Mouse (Mus musculus) kidney, postnatal 25 days (tissue): ENCODE data around the gene 1700030J22Rik.
A peak's percentile ranks its signal among the peaks of the same experiment; 100 is the strongest.

Source experiments
- DNase-seq, 2 experiments: peaks; one replicate each; pipeline ENCODE4 v3.0.0; 2021; ENCODE audit warnings: mixed read lengths in 2 of 2

1700030J22Rik gene

DNA sequence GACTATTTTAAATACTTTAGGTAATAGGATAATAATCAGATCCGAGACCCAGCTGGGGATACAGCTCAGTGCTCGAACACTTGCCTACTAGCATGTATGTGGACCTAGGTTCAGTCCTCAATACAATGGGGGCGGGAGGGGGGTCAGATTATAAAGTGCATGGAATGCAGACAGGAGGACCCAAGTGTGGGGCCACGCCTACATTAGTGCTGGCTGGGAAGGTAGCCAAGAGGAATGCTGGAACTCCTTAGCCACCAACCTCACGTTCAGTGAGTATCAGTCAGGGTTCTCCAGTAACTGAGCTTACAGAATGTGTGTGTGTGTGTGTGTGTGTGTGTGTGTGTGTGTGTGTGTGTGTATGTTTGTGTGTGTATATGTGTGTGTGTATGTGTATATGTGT lies 27.4 kb downstream of the 1700030J22Rik start:
- peak; percentile 60 to 65 for DNase-seq

DNA sequence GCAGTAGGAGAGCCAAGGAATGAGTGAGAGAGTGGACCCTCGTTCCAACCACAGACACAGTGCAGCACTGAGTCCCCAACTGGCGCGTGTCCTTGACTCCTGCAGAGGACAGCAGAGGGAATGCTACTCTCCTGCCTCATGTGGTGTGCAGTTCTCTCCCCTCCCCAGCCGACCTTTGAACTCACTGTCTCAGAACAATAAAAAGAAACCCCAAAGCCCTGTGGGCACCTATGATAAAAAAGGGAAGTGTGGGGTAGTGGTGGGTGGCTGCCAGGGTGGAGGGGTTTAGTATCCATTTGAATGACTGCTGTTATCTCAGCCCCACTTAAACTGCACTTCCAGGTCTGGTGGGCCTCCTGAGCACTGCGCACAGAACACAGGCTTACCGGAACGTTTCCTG lies 31.2 kb downstream of the 1700030J22Rik start:
- DNase-seq: no peak

DNA sequence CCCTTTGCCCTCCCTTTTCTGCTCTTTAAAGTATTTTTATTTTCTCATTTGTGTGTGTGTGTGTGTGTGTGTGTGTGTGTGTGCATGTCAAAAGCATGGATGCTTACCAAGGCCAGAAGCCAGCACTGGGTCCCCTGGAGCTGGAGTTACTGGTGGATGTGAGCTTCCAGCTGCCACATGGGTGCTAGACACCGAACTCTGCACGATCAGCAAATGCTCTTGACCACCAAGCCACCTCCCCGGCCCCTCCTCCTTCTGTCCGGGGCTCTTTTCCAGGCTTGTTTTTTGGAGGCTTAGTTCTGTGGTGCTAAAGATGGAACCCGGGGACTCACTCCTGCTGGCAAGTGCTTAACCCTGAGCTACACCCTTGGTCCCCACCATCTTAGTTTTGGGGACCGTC lies 31.9 kb downstream of the 1700030J22Rik start:
- DNase-seq: no peak

DNA sequence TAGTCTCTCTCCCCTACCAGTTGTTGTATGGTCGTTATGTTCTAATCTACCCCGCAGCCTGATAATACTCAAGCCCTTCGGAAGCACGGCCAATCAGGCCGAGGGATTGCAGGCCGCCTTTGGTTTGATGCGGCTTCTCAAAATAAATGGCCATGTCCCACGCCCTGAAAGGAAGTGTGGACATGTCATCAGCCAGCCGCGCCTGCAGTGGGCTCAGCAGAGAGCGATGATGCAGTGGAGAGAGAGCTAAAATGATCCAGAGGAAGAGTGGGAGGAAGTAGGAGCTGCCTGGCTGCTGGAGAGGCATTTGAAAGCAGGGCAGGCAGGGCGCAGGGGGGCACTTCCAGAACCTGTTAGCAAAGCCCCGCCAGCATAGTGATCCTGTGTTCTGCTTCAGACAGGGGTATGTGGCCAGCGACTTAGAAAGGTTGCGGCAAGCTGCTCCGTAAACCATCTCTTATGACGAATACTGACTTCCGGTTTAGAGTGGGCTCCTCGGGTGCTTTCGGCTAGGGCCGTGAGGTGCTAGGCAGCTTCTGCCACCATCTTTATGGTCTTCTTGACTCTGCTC lies 32.4 kb downstream of the 1700030J22Rik start:
- DNase-seq: peak in 1 of 2 experiments; percentile 7

DNA sequence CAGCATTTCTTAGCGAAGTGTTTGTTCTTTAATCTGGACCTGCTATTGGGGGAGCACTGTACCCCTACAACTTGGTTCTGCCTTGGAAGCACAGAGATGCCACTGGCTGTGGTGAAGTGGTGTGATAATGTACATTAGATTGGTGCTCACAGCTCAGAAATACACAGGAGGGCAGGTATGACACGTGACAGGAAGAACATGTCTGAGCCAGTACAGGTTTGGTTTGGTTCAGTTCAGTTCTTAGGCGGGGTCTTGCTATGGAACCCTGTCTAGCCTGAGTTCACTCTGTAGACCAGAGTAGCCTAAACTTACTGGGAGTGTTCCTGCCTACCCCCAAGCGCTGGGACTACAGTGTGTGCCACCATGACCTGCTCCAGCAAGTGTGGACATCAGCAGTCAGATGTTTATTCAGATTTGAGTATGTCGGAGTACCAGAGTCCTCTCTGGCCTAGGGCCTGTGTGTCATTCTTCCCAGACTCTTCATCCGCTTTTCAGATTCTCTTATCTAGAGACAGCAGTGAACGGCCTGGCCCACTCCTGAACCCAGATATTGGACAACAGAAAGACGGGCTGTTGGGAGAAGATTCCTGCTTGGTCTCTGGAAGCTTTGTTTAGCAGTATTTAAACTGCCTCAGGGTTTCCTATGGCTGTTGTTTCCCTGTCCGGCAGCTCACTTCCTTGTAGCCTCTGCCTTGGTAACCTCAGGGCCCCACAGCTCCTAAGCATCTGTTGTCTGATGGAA lies 33.4 kb downstream of the 1700030J22Rik start:
- no peak for DNase-seq

DNA sequence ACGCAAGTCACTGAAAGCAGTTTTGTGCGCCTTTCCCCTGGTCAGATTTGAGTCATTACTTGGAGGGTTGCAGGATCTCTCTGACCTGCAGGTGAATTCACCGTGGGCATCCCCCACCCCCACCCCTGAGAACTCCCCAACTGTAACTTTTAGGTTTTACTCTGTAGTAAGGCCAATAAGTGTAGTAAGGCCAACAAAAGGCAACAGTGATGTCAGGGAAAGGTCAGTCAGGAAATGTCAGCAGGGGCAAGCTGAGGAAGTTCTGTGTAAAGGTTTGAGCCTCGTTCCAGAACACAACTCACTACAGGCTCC lies 34.4 kb downstream of the 1700030J22Rik start:
- no peak for DNase-seq

DNA sequence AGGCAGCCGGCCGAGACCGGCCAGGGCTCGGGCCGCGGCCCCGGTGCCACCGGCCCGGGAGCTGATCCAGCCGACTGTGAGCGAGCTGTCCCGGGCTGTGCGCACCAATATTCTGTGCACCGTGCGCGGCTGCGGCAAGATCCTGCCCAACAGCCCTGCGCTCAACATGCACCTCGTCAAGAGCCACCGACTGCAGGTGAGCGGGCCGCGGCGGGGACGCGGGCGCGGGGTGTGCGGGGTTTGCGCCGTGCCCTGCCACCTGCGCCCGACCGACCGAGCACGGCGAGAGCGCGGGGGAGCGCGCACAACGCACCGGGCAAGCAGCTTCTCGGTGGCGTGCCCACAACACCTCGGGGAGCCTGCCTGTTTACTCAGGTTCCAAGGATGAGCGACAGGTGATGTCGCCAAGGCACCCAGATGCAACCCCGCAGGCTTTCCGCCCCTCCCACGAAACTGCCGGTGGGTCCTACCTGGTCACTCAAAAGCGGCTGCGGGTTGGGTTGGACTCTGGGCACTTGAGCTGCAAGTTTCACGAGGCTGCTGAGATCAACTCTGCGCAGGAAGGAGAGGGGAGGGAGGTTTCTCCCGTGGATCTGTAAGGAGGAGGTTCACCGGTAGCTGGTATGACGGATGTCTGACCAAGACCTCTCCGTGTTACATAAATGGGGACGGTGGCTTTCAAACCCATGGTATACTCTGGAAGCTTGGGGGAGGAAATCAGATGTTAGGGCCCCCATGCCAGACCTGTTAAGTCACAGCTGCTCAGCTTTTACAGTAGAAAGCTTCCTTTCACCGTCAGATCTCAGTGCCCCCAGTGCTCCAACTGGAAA lies 35.0 kb downstream of the 1700030J22Rik start:
- peak; percentile 40 to 70 for DNase-seq

DNA sequence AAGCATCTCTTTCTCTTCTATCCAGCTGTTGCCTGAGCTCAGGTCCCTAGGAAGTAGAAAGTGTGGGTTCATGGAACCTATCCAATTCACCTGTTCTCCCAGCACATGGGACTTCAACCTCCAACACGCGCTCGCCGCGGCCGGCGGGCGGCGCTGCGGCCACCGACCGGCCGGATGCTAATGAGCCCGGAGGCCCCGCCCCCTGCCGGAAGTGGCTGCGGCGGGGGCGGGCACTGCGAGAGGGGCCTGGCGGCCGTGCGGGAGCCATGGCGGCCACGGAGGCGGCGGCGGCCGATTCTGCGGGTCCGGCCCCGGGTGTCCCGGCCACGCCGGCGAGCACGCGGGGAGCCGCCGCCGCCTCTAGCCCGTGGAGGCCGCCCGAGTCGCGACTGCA lies 35.6 kb downstream of the 1700030J22Rik start, which contains the start of gene Atmin:
Gene Atmin, plus strand, starts transcription at position 233 of the 394 bp plus-strand sequence.
- peak; percentile 91 to 95 for DNase-seq

DNA sequence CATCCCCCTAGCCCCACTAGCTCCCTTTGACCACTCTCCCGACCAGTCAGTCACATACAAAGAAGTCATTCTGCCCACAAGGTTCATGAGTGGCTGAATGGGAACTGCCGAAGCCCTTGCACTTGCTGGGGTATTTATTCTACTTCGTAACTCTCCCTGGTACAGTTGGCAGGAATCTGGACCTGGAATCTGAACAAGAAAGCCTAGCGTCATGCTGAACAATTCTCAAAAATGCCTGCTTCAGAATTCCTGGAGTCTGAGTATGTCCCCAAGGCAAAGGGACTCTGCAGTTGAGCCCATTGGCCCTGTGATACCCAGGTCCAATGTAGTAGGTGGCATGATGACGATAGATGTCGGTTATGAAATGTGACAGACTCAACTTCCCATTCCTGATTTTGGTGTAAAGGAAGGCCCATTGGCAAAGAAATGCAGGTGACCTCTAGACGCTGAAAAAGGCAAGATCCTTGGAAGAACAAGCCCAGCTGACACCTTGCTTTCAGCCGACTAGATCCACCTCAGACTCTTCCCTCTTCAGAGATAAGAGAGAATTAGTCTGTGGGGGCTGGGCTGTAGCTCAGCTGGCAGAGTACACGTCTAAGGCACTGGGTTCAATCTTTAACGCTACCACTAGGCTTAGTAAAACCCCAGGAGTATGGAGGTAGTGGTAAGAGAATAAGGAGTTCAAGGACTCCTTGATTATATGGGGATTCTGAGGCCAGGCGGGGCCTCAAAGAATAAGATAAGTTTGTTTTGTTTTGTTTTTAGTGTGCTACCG lies 36.3 kb downstream of the 1700030J22Rik start:
- peak in 1 of 2 experiments; percentile 19 for DNase-seq

DNA sequence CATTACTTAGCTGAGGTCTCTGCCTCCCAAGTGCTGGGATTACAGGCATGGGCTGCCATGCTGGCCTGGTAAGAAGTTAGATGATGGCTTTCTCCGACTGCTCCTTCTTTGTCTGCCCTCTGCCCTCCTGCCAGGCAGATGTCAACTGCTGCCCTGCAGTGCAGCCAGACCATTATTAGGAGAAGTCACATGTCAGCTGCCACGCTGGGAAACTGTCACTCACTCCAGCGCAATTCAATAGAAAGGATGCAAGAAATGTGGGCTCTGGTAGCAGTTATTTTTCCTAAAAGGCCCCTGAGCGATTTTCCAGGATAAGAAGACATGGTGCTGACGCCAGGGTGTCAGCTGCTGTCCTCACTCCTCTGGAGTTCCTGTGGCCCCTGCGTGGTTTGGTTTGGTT lies 43.3 kb downstream of the 1700030J22Rik start:
- DNase-seq: no peak

DNA sequence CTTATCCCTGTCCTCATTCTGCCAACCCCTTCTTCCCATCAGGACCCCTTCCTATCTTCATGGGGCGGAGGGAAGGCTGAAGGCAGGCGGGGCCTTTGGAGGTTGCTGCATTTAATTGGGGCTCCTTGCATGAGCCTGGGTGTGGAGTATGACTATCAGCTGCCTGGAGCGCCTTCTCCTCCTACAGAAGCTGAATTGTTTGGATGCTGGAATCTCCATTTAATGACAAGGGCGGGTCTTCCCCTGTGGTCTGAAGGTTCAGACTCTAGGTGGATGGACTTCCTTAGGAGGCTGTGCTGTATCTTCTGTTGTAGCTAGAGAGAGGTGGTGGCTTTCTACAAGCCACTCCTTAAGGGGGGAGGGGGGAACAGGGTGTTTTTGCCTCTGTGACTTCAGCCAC lies 43.8 kb downstream of the 1700030J22Rik start:
- DNase-seq: no peak

DNA sequence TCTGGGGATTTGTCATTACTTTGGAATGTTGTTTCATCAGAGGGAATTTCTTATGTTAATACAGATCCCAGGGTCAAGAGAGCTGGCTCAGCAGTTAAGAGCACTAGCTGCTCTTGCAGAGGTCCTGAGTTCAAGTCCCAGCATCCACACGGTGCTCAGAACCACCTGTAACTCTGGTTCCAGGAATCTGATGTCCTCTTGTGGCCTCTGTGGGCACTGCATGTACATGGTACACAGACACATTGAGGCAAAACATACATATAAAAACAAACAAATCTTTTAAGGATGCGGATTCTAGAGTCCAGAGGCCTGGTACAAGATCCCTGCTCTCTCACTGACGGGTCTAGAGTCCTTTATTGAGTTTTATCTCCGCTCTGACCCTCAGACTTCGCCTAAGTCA lies 50.2 kb downstream of the 1700030J22Rik start:
- no peak for DNase-seq

DNA sequence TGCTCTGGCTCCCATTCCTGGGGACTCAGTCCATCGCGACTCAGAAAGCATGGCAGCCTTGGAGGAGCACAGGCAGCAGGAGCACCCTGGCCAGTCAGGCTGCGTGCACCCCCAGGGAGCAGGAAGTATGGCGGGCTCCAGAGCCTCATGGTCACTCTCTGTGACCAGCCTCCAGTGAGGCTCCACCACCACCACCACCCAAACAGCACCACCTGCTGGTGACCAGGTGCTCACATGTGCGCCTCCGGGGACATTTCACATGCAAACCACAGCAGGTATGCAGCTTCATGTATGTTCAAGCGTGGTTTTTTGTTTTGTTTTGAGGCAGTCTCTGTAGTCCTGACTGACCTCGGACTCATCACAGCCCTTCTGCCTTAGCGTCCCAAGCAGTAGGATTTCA lies 50.9 kb downstream of the 1700030J22Rik start:
- peak; percentile 58 to 62 for DNase-seq

DNA sequence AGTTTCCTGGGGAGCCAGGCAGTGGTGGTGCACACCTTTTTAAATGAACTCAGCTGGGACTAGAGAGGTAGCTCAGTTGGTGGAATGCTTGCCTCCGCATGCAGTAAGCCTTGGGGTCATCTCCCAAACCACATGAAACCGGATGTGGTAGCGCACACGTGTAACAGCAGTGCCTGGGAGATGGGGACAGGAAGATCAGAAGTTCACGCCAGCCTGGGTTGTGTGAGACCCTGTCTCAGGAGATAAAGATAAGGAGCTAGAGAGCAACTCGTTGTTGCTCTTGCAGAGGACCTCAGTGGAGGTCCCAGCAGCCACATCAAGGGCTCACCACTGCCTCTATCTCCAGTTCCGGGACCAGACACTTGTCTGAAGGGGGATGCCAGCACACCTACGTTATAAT lies 55.2 kb downstream of the 1700030J22Rik start:
- no peak for DNase-seq

DNA sequence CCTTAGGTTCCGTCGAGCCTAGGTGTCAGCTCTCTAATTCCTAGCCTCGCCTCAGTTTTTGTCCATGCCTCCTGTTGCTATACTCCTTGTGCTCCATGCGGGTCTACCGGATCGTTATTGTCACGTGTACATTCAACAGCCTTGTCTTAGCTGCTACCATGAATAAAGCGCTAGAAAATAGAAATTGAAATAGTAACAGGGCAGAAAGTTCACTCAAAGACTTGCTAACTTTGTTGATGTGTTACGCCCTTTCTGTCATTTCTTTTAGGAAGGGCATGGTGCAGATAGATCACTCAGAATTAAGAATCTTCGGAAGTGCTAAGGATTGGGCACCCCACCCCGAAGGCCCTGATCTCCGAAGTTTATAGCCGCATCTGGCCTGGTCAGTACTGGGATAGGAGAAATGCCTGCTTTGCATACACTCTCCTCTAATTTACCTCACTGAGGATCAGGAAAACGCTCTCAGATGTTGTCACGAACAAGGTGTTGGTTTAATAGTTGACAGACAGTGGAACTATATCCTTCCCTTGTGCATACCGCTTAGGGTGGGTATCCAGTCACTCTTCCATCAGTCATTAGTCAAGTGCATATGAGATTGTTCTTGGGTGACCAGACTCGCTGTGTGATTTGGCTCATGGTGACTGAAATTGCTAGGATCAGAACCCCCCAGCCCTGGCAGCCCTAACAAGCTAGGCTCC lies 56.5 kb downstream of the 1700030J22Rik start:
- DNase-seq: no peak

DNA sequence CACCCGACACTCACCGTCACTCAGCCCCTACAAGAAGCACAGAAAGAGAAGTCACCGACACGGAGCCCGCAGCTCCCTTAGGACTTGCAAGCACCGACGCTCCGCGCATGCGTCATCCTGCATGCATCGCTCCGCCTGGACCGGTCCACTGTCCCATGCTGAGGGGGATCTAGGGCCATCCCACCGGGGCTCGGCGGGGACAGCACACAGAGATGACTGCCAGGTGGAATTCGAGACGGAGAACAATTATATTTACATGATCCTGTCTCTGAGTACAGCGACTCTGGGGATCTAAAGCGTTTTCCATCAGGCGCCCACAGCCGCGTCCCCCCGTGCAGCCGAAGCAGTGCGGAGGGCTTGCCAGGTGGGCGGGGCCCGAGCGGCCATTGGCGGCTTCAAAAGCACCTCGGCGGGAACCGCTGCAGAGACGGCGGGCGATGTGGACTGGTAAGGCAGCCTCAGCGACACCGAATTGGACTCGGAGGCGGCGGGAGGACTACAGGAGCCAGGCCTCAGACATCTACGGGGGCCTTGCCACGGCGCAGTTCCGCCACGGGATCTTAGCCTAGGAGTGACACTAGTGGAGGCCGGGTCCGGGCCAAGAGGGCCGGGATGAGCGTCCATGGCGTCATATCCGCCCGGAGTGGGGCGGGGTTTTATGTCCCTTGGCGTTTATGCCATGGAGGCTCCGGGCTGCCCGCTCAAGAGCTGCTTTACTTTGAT lies 57.3 kb downstream of the 1700030J22Rik start, which contains the start of the genes Cmc2 and Cenpn:
Gene Cmc2, minus strand, starts transcription at position 119 of the 723 bp plus-strand sequence.
Gene Cenpn, plus strand, starts transcription at position 394 of the 723 bp plus-strand sequence.
- peak; percentile 93 to 95 for DNase-seq

DNA sequence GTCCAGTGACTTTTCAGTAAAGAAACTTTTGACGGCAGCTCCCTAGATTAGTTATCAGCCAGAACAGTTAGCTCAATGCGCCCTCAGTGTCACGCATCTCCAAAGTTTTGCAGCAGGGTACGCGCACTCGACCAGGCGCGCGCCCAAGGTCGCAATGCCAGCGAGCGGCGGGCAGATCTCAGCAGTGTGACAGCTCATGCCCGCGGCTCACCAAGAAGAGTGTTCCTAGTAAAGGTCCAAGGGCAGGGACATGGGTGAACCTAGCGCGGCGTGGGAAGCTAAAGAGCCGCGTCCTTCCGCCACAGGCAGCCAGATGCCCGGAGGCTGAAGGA lies 57.8 kb downstream of the 1700030J22Rik start:
- no peak for DNase-seq
